Mouse (Mus musculus): ENCODE results near the gene Gpx8. TPM values are rescaled to one million over a fixed set of nuclear protein-coding genes. Genes with fewer than 3 reads are reported as not detected.
"Not testable (repeated sequence)": the region's sequence is repeated elsewhere in the genome, so short reads cannot be mapped to it uniquely, and the experiment has no call there.

Gene Gpx8
- polyA plus RNA-seq, 1 experiment from 2014 or later = 6.3 TPM

DNA sequence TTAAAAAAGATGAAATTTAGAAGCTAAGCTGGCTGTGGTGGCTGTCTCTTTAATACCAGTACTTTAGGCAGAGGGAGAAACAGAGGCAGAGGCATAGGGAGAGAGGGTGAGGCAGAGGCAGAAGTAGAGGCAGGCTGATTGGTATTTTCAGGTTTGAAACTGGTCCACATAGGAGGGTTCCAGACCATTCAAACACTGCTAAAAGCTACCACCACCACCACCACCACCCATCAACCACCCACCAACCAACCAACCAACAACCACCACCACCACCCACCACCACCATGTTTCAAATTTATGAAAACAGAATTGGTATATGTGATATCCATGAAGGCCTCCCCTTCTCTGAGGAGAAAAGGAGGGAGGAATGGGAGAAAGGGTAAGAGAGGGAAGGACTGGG is 13.4 kb downstream of the Gpx8 start:
- H3K27me3 ChIP-seq (ENCODE audit: control insufficient read depth, insufficient read depth, low read depth, low read length) = peaks cover 64% of the 10 kb centered on the region
- H3K36me3 ChIP-seq (ENCODE audit: control insufficient read depth, insufficient read depth) = no peaks in the 10 kb centered on the region
- no peaks in the 10 kb centered on the region for H3K9me3 ChIP-seq (replicated peaks; ENCODE audit: control insufficient read depth, low read length)
- no peak for ATAC-seq (ENCODE audit: low read depth)
- no peak overlapping the region for H3K9ac ChIP-seq (ENCODE audit: low read depth, low read length)
- H3K4me3 ChIP-seq (ENCODE audit: low read depth, low read length) = no peak overlapping the region
- no peak overlapping the region for H3K4me2 ChIP-seq (ENCODE audit: low read depth, low read length)
- peaks cover 7% of the 10 kb centered on the region for H3K4me1 ChIP-seq (ENCODE audit: control insufficient read depth, low read depth, low read length)
- H3K27ac ChIP-seq (ENCODE audit: low read length) = no peak overlapping the region

DNA sequence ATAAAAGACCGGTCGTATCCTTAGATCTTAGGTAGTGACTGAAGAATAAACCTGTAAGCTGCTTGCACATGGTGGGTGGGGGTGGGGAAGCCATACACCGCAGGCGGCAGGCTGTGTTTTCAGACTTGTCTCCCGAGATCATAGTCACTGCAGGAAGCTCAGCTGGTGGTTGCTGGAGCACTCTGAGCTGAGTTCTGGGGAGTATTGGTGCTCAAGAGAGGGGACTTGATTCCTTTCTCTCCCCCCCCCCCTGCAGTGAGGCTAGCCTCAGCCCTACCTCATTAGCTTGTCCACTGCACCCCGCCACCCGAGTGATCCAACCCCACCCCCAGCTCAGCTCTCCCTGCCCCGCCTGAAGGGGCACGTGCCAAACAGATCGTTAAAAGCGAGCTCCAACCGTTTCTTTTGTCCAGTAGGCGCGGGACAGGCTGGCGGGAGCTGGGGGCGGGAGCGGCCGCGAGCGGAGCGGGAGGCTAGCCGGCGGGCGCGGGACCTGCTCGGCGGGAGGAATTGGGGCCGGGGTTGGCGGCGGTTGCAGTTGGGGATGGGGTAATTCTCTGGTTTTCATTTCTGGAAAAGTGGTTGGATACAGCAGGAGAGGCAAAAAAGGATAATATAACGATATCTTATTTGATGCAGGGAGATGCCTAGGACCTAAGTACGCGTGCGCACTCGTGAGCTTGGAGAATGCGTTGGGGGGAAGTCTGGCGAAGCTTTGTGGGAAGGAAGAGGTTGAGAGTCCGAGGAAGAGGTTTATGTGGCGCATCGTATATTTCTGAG is 14.2 kb downstream of the Gpx8 start:
- Histone ChIP-seq H3K27ac (ENCODE audit: low read length) (no peak overlapping the region), H3K36me3 (ENCODE audit: control insufficient read depth, insufficient read depth) (no peaks in the 10 kb centered on the region), H3K4me3 (ENCODE audit: low read depth, low read length) (peak overlapping the region; percentile 48), H3K4me2 (ENCODE audit: low read depth, low read length) (peak overlapping the region; percentile 63), H3K4me1 (ENCODE audit: control insufficient read depth, low read depth, low read length) (peaks cover 7% of the 10 kb centered on the region), H3K9me3 (replicated peaks; ENCODE audit: control insufficient read depth, low read length) (no peaks in the 10 kb centered on the region), H3K9ac (ENCODE audit: low read depth, low read length) (no peak overlapping the region), H3K27me3 (ENCODE audit: control insufficient read depth, insufficient read depth, low read depth, low read length) (peaks cover 59% of the 10 kb centered on the region)
- ATAC-seq (ENCODE audit: low read depth) = no peak
- 2% methylated on average over 40 of the region's 40 CpGs for WGBS (ENCODE audit: insufficient replicate concordance)

DNA sequence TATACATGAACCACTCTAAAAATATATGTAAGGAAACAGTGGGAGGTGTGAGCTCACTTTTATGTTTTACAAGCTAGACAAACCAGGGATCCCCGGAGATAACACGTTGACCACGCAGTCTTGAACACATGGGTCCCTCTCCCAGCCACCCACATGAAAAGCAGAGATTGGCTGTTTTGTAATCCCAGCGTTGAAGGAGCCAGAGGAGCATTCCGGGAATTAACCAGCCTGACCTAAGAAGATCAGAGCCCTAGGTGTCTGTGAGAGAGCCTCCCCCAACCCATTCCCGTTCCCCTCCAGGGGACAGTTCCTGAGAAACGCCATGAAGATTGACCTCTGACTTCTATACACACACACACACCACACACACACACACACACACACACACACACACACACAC is 14.9 kb downstream of the Gpx8 start:
- no peak for ATAC-seq (ENCODE audit: low read depth)
- no peaks in the 10 kb centered on the region for H3K36me3 ChIP-seq (ENCODE audit: control insufficient read depth, insufficient read depth)
- H3K27me3 ChIP-seq (ENCODE audit: control insufficient read depth, insufficient read depth, low read depth, low read length) = peaks cover 59% of the 10 kb centered on the region
- H3K9me3 ChIP-seq (replicated peaks; ENCODE audit: control insufficient read depth, low read length) = no peaks in the 10 kb centered on the region
- no peak overlapping the region for H3K9ac ChIP-seq (ENCODE audit: low read depth, low read length)
- H3K4me2 ChIP-seq (ENCODE audit: low read depth, low read length) = peak overlapping the region; percentile 63; the same call in 1 of the 2 replicates
- WGBS (ENCODE audit: insufficient replicate concordance) = 2% methylated on average over 7 of the region's 7 CpGs
- H3K4me1 ChIP-seq (ENCODE audit: control insufficient read depth, low read depth, low read length) = peaks cover 7% of the 10 kb centered on the region
- no peak overlapping the region for H3K27ac ChIP-seq (ENCODE audit: low read length)
- H3K4me3 ChIP-seq (ENCODE audit: low read depth, low read length) = no peak overlapping the region

DNA sequence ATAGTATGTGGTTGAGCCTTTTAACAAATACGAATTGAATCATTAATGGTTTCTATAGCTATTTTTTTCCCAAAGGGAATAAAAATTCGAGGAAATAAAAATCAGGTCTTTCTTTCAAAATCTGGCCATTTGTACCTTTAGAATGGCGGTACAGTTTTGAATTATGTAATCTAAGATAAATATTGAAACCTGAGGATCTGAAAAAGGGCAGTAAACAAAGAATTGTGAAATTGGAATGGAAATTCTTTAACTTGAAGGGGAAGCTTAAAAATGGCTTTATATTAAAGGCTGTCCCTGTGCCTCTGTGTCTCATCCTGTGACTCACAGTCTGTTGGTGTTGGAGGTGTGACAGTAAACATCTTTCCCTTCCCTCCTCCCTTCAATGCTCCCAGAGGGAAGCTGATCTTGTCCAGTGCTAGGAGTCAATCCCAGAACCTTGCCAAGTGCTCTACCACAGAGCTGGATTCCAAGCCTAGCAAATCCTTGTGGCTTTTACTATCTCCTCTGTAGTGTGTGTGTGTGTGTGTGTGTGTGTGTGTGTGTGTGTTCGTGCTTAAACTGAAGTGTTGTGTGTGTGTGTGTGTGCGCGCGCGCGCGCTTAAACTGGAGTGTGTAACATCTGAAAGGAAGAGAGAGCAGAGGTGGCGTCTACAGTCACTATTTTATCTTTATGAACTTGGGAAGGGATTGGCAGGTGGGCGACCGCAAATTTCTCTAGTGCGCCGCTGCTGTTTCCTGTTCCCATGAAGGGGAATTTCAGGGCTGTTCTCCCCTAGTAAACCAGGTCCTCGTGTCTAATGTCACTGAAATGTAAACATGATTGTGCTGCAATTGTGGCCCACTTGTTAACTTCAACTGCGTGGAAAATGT is 22.7 kb downstream of the Gpx8 start:
- no peak for ATAC-seq (ENCODE audit: low read depth)
- Histone ChIP-seq H3K9me3 (replicated peaks; ENCODE audit: control insufficient read depth, low read length) (no peaks in the 10 kb centered on the region), H3K27me3 (ENCODE audit: control insufficient read depth, insufficient read depth, low read depth, low read length) (peaks cover 9% of the 10 kb centered on the region; the same call in 1 of the 2 replicates), H3K4me1 (ENCODE audit: control insufficient read depth, low read depth, low read length) (no peaks in the 10 kb centered on the region), H3K27ac (ENCODE audit: low read length) (no peak overlapping the region), H3K4me2 (ENCODE audit: low read depth, low read length) (no peak overlapping the region), H3K9ac (ENCODE audit: low read depth, low read length) (no peak overlapping the region), H3K36me3 (ENCODE audit: control insufficient read depth, insufficient read depth) (no peaks in the 10 kb centered on the region), H3K4me3 (ENCODE audit: low read depth, low read length) (no peak overlapping the region)
- WGBS (ENCODE audit: insufficient replicate concordance) = 54% methylated on average over 17 of the region's 17 CpGs

DNA sequence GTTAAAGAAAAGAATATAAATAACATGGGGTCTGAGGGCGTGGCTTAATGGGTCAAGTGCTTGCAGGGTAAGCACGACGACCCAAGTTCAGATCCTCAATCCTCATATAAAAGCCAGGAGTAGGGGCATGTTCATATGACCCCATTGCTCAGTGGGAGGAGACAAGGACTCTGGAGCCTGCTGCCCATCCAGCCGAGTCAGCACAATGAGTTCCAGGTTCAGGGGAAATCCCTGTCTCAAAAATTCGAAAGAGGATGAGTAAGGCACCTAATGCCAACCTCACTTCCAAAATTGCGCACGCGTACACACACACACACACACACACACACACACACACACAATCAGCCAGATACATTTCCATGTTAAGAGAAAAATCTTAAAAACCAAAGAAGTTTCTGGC is 23.7 kb downstream of the Gpx8 start:
- no peak overlapping the region for H3K9ac ChIP-seq (ENCODE audit: low read depth, low read length)
- H3K4me1 ChIP-seq (ENCODE audit: control insufficient read depth, low read depth, low read length) = no peaks in the 10 kb centered on the region
- H3K4me3 ChIP-seq (ENCODE audit: low read depth, low read length) = no peak overlapping the region
- H3K36me3 ChIP-seq (ENCODE audit: control insufficient read depth, insufficient read depth) = no peaks in the 10 kb centered on the region
- 64% methylated on average over 8 of the region's 8 CpGs for whole genome bisulfite sequencing (ENCODE audit: insufficient replicate concordance)
- H3K9me3 ChIP-seq (replicated peaks; ENCODE audit: control insufficient read depth, low read length) = no peaks in the 10 kb centered on the region
- no peak overlapping the region for H3K27ac ChIP-seq (ENCODE audit: low read length)
- no peak for ATAC-seq (ENCODE audit: low read depth)
- H3K4me2 ChIP-seq (ENCODE audit: low read depth, low read length) = peak overlapping the region; percentile 20; the same call in 1 of the 2 replicates
- peaks cover 5% of the 10 kb centered on the region; the same call in 1 of the 2 replicates for H3K27me3 ChIP-seq (ENCODE audit: control insufficient read depth, insufficient read depth, low read depth, low read length)

DNA sequence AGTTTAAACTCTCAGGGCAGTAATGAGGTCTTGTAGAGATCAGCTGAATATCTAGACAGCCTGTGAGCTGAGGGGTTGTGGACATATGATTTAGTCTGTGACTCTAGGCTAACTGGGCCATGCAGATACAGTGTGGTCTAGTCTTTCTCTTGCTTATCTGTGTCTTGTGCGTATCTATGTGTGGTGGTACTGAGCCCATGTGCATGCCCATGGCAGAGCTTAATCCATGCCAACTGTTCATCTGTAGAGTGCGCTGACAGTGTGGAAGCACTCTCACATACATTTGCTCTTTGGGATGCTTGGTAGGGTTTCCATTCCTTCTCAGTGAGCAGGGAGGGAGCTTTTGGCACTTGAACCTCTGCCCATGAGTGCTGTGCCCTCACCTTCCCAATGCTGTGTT is 24.7 kb downstream of the Gpx8 start:
- Histone ChIP-seq H3K36me3 (ENCODE audit: control insufficient read depth, insufficient read depth) (no peaks in the 10 kb centered on the region), H3K9ac (ENCODE audit: low read depth, low read length) (no peak overlapping the region), H3K27ac (ENCODE audit: low read length) (no peak overlapping the region), H3K4me2 (ENCODE audit: low read depth, low read length) (no peak overlapping the region), H3K4me3 (ENCODE audit: low read depth, low read length) (no peak overlapping the region), H3K9me3 (replicated peaks; ENCODE audit: control insufficient read depth, low read length) (no peaks in the 10 kb centered on the region), H3K27me3 (ENCODE audit: control insufficient read depth, insufficient read depth, low read depth, low read length) (peaks cover 5% of the 10 kb centered on the region; the same call in 1 of the 2 replicates), H3K4me1 (ENCODE audit: control insufficient read depth, low read depth, low read length) (no peaks in the 10 kb centered on the region)
- no peak for ATAC-seq (ENCODE audit: low read depth)
- 43% methylated on average over 2 of the region's 2 CpGs for WGBS (ENCODE audit: insufficient replicate concordance)

DNA sequence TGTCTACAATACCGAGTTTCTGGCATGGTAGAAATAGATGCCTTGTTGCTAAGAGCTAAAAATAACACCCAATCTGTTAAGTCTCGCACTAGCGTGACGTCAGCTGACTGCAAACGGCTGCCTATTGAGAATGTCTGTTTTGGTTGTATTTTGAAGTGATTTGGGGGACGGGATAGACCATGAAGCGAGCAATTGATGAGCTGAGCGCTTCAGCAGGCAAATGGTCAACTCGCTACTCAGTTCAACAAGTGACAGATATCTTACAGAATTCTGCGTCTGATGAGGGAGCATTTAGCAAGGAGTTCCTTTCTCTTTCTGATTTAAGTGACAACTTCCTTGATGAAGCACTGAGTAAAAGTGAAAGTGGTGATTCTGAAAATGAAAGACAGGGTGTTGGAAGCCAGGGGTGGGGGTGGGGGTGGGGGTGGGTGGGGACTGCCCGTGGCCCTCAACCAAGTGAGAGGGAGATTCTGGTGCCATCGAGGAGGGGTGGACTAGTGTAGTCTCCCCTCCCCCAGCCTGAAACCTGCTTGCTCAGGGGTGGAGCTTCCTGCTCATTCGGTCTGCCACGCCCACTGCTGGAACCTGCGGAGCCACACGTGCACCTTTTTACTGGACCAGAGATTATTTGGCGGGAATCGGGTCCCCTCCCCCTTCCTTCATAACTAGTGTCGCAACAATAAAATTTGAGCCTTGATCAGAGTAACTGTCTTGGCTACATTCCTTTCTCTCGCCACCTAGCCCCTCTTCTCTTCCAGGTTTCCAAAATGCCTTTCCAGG is 32.8 kb downstream of the Gpx8 start:
- WGBS (ENCODE audit: insufficient replicate concordance) = 21% methylated on average over 18 of the region's 20 CpGs
- H3K27ac ChIP-seq (ENCODE audit: low read length); H3K4me1 ChIP-seq (ENCODE audit: control insufficient read depth, low read depth, low read length): not testable (repeated sequence)

DNA sequence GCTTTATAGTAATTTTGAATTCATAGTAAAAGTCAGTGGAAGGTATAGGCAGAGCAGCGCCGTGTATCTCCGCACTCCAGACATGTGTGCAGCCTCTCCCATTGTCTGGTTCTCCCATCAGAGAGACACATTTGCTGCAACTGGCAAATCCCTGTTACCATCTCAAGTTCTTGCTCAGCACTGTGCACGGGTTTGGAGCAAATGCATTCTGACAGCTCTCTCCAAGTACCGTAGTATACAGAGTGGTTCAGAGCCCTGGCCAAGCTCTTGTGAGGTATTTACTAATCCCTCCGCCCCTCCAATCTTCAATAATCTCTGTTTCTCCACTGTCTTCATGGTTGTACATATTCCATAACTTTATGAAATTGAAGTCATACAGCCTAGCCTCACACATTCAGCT is 33.5 kb downstream of the Gpx8 start:
- Histone ChIP-seq H3K4me1 (ENCODE audit: control insufficient read depth, low read depth, low read length) (no peaks in the 10 kb centered on the region; the same call in 1 of the 2 replicates), H3K27me3 (ENCODE audit: control insufficient read depth, insufficient read depth, low read depth, low read length) (no peaks in the 10 kb centered on the region), H3K9me3 (replicated peaks; ENCODE audit: control insufficient read depth, low read length) (no peaks in the 10 kb centered on the region), H3K4me2 (ENCODE audit: low read depth, low read length) (peak overlapping the region; percentile 54; the same call in 1 of the 2 replicates), H3K36me3 (ENCODE audit: control insufficient read depth, insufficient read depth) (no peaks in the 10 kb centered on the region), H3K4me3 (ENCODE audit: low read depth, low read length) (no peak overlapping the region), H3K27ac (ENCODE audit: low read length) (no peak overlapping the region), H3K9ac (ENCODE audit: low read depth, low read length) (no peak overlapping the region)
- 74% methylated on average over 6 of the region's 6 CpGs for WGBS (ENCODE audit: insufficient replicate concordance)
- ATAC-seq (ENCODE audit: low read depth) = no peak

More for the DNA sequence above, 32.8 kb downstream of the Gpx8 start:
- not testable (repeated sequence) for H3K27me3 ChIP-seq (ENCODE audit: control insufficient read depth, insufficient read depth, low read depth, low read length); ATAC-seq (ENCODE audit: low read depth); H3K36me3 ChIP-seq (ENCODE audit: control insufficient read depth, insufficient read depth); H3K9me3 ChIP-seq (replicated peaks; ENCODE audit: control insufficient read depth, low read length); H3K9ac ChIP-seq (ENCODE audit: low read depth, low read length)
- Histone ChIP-seq H3K4me2 (ENCODE audit: low read depth, low read length) (peak overlapping the region; percentile 54), H3K4me3 (ENCODE audit: low read depth, low read length) (peak overlapping the region; percentile 53)
